Mouse (Mus musculus) liver, embryonic 16.5 days (tissue): Measurements from ENCODE around the gene Med12l. TPM values are rescaled to one million over a fixed set of nuclear protein-coding genes. Genes with fewer than 3 reads are reported as not detected.

Experiments used
- ATAC-seq: fragments of 200-750 bp; cut with Nextera tagmentation; 2 replicates; pipeline ENCODE4 v1.8.0; 2017; ENCODE audit warnings: low read depth, mild to moderate bottlenecking, moderate number of reproducible peaks, moderate library complexity
- H3K27ac ChIP-seq: fragments of 300-500 bp; sonication (generic); 2 replicates; pipeline ENCODE4 v1.5.1; 2014; ENCODE audit warnings: mild to moderate bottlenecking, low read length
- H3K27me3 ChIP-seq: fragments of 300-500 bp; sonication (generic); 2 replicates; pipeline ENCODE4 v1.6.1; 2014; ENCODE audit warnings: low read depth, low read length, mixed read lengths; ENCODE audit not compliant: control insufficient read depth, insufficient read depth
- H3K36me3 ChIP-seq: fragments of 300-500 bp; sonication (generic); 2 replicates; pipeline ENCODE4 v1.6.1; 2014; ENCODE audit warnings: mild to moderate bottlenecking; ENCODE audit not compliant: control insufficient read depth, insufficient read depth
- H3K4me1 ChIP-seq: fragments of 300-500 bp; sonication (generic); 2 replicates; pipeline ENCODE4 v1.6.1; 2014; ENCODE audit warnings: low read depth, low read length, mixed read lengths; ENCODE audit not compliant: control insufficient read depth
- H3K4me2 ChIP-seq: fragments of 300-500 bp; sonication (generic); 2 replicates; pipeline ENCODE4 v1.6.1; 2014; ENCODE audit warnings: low read depth, low read length, mixed read lengths
- H3K4me3 ChIP-seq: fragments of 300-500 bp; sonication (generic); 2 replicates; pipeline ENCODE4 v1.5.1; 2014; ENCODE audit warnings: low read depth, mild to moderate bottlenecking, low read length
- H3K9ac ChIP-seq: fragments of 300-500 bp; sonication (generic); 2 replicates; pipeline ENCODE4 v1.6.1; 2014; ENCODE audit warnings: low read depth, low read length
- H3K9me3 ChIP-seq: fragments of 300-500 bp; sonication (generic); replicated peaks from 2 replicates; pipeline ENCODE4 v1.6.1; 2016; ENCODE audit warnings: low read length; ENCODE audit not compliant: control insufficient read depth
- WGBS: fragments of 180-500 bp; shearing (Covaris S2); extraction: QIAGEN DNeasy Blood & Tissue Kit; methylation state at CpG from one replicate; pipeline ENCODE4 v1.1.7; 2014; ENCODE audit not compliant: insufficient replicate concordance; 5-methylcytosine and 5-hydroxymethylcytosine counted together
- polyA plus RNA-seq: library from polyadenylated mRNA; unstranded; fragments of >200 nt; fragmentation: Nextera tagmentation; extraction: Ambion mirVana; gene quantifications from 2 replicates; pipeline ENCODE4 v1.2.1, GENCODE M21; 2015

Med12l gene
- polyA plus RNA-seq, 1 experiment from 2014 or later = 0.73 TPM

GRCm38 (mm10) chr3:59197329-59197948, 191.8 kb downstream of the Med12l start:
- no peak overlapping the region for H3K9ac ChIP-seq
- H3K4me1 ChIP-seq = no peaks in the 10 kb centered on the region
- H3K27ac ChIP-seq = no peak overlapping the region
- 65% methylated on average over 4 of the region's 4 CpGs for WGBS
- no peak for ATAC-seq
- H3K4me3 ChIP-seq = no peak overlapping the region
- H3K9me3 ChIP-seq = no peaks in the 10 kb centered on the region
- no peak overlapping the region for H3K4me2 ChIP-seq
- no peaks in the 10 kb centered on the region for H3K27me3 ChIP-seq
- no peaks in the 10 kb centered on the region for H3K36me3 ChIP-seq

- no peak overlapping the region for H3K4me3 ChIP-seq
- no peaks in the 10 kb centered on the region for H3K27me3 ChIP-seq
- no peak overlapping the region for H3K9ac ChIP-seq
- peaks cover 2% of the 10 kb centered on the region; the same call in 1 of the 2 replicates for H3K4me1 ChIP-seq
- H3K4me2 ChIP-seq = no peak overlapping the region
- no peak for ATAC-seq
- 41% methylated on average over 8 of the region's 8 CpGs for WGBS
- no peak overlapping the region for H3K27ac ChIP-seq
- no peaks in the 10 kb centered on the region for H3K9me3 ChIP-seq
- no peaks in the 10 kb centered on the region for H3K36me3 ChIP-seq
Observed at GRCm38 (mm10) chr3:59203802-59204520, 198.3 kb downstream of the Med12l start.

DNA sequence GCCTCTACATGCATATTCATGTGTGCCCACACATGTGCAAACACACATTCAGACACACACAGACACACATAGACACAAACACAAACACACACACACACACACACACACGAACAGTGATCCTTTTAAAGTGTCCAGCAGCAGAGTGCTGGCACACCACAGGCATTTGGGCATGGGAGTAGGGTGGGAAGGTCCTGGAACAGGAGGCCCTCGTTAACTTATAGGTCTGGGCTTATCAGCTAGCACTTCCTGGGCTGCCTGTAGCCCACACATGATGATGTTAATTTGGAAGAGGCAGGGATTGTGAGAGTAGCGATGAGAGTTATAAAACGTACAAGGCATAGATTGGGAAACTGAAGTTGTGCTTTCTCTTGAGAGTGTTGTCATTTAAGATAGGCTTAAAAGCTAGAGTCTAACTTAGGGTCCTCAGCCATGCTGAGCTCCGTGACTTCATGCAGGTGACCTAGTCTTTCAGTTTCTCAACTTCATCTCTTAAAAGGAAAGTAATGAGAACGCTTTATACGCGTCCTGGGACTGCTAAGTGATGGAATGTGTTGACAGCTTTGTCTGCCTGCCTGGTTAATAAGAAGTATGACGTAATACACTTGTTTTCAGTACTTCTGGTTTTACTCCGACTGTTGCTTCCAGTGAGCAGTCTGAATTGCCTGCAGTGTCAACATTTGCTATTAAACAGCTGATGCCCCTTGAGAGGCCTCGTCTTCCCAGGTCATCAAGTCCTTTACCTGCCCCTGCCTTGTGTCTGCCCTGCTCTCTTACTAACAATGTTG, 199.3 kb downstream of the Med12l start:
- Histone ChIP-seq H3K27me3 (no peaks in the 10 kb centered on the region), H3K4me1 (peaks cover 2% of the 10 kb centered on the region; the same call in 1 of the 2 replicates), H3K36me3 (no peaks in the 10 kb centered on the region), H3K4me2 (no peak overlapping the region), H3K9ac (no peak overlapping the region), H3K27ac (no peak overlapping the region), H3K4me3 (no peak overlapping the region), H3K9me3 (no peaks in the 10 kb centered on the region)
- no peak for ATAC-seq
- WGBS = 50% methylated on average over 11 of the region's 11 CpGs

DNA sequence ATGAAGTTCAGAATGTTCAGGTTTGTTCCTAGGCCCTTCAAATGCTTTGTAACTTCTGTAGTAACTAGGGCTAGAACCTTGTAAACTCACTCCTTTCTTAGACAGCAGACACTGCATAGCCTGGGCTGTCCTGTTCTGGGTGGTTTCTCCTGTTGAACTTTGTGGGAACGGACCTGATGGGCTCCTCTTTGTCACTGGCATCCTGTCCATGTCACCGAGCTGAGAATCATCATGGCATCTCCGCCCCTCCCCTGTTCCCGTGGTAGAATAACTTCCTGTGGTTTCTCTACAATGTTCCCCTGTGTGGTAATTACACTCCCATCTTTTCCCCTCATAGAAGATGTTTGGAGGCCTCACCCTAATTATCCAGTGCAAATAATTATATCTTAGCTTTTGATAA, 200.3 kb downstream of the Med12l start:
- Histone ChIP-seq H3K9ac (no peak overlapping the region), H3K27me3 (no peaks in the 10 kb centered on the region), H3K4me2 (no peak overlapping the region), H3K27ac (no peak overlapping the region), H3K9me3 (no peaks in the 10 kb centered on the region), H3K4me3 (no peak overlapping the region), H3K36me3 (no peaks in the 10 kb centered on the region), H3K4me1 (peaks cover 2% of the 10 kb centered on the region; the same call in 1 of the 2 replicates)
- no peak for ATAC-seq
- 7% methylated on average over 4 of the region's 4 CpGs for WGBS

GRCm38 (mm10) chr3:59208650-59209548, 203.3 kb downstream of the Med12l start:
- H3K4me3 ChIP-seq = no peak overlapping the region
- no peak overlapping the region for H3K4me2 ChIP-seq
- H3K36me3 ChIP-seq = no peaks in the 10 kb centered on the region
- no peaks in the 10 kb centered on the region for H3K9me3 ChIP-seq
- H3K27ac ChIP-seq = no peak overlapping the region
- H3K9ac ChIP-seq = no peak overlapping the region
- H3K4me1 ChIP-seq = peaks cover 2% of the 10 kb centered on the region; the same call in 1 of the 2 replicates
- no peaks in the 10 kb centered on the region for H3K27me3 ChIP-seq
- 44% methylated on average over 4 of the region's 4 CpGs for WGBS
- no peak for ATAC-seq

DNA sequence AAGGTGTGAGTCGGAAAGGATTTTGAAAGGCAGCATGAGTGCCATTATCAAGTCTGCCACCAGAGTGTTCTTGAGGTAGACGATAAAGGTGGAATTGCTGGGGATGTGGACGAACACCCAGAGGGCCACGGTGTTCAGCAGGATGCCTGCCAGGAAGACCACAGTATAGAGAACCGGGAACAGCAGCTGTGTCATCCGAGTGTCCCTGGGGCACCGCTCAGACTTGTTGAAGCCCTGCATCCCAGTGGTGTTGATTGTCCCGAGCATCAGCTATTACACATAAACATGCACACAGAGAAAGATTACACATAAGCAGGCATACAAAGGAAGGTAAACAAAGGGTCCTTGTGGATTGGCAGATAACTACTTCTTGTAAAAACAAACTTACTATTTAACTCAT, 204.5 kb downstream of the Med12l start:
- Histone ChIP-seq H3K4me2 (0 out of 2 replicates have a peak overlapping the region, but pooled peaks have one; percentile 6), H3K9ac (no peak overlapping the region), H3K36me3 (no peaks in the 10 kb centered on the region), H3K27me3 (no peaks in the 10 kb centered on the region), H3K4me1 (no peaks in the 10 kb centered on the region), H3K9me3 (no peaks in the 10 kb centered on the region), H3K4me3 (no peak overlapping the region), H3K27ac (no peak overlapping the region)
- no peak for ATAC-seq
- WGBS = 55% methylated on average over 8 of the region's 8 CpGs

DNA sequence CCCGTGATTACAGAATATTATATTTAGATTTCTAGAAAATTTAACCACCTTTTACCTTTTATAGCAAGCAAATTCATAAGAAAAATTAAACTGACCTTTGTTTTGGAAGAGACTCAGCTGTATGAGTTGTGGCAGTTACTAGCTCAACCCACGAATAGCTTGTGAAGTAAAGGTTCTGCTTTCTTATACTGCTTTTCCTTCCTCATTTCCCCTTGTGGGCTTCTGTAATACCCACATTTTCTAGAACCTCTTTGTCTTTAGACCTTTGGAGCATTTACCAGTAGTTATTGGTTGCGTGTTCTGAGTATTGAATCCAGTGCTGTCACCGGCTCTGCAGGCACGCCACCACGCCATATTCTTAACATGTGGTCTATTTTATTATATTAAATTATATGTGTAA, 205.1 kb downstream of the Med12l start, which contains the start of gene P2ry13:
Gene P2ry13, minus strand, starts transcription at position 156 of the 400 bp plus-strand sequence.
- 0 out of 2 replicates have a peak within 1 kb of the TSS, but pooled peaks have one; percentile 6 for H3K4me2 ChIP-seq
- H3K4me1 ChIP-seq = no peaks in the 10 kb centered on the region
- ATAC-seq = no peak
- no peaks in the 10 kb centered on the region for H3K27me3 ChIP-seq
- no peaks in the 10 kb centered on the region for H3K36me3 ChIP-seq
- H3K9ac ChIP-seq = no peak within 1 kb of the TSS
- H3K27ac ChIP-seq = no peak within 1 kb of the TSS
- H3K9me3 ChIP-seq = no peaks in the 10 kb centered on the region
- H3K4me3 ChIP-seq = no peak within 1 kb of the TSS
- 51% methylated on average over 6 of the region's 6 CpGs for WGBS

DNA sequence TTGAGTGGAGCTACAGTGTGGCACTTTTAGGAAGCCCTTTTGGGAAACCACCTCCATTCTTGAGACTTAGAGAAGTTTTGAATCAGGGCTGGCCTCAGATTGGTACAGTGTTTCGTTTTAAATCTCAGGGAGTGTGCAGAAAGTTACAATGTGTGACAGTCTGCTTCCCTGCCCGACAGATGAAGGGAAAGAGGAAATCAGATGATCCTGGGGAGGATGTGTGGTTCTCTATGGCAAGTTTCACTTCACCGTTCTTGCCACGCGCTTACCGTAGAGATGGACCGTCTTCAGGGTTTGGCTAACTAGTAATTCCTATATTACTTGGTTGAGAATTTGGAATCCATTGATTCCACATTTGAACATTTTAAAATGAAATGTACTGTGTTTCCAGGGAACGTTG, 206.2 kb downstream of the Med12l start:
- WGBS = 46% methylated on average over 8 of the region's 8 CpGs
- H3K4me2 ChIP-seq = no peak overlapping the region

More for the DNA sequence above, 206.2 kb downstream of the Med12l start:
- no peaks in the 10 kb centered on the region for H3K27me3 ChIP-seq
- H3K36me3 ChIP-seq = no peaks in the 10 kb centered on the region
- no peak overlapping the region for H3K4me3 ChIP-seq
- no peaks in the 10 kb centered on the region for H3K9me3 ChIP-seq
- H3K9ac ChIP-seq = no peak overlapping the region
- ATAC-seq = no peak
- no peak overlapping the region for H3K27ac ChIP-seq
- H3K4me1 ChIP-seq = no peaks in the 10 kb centered on the region
